Mouse (Mus musculus): ENCODE data around the gene Tob1.

DNA sequence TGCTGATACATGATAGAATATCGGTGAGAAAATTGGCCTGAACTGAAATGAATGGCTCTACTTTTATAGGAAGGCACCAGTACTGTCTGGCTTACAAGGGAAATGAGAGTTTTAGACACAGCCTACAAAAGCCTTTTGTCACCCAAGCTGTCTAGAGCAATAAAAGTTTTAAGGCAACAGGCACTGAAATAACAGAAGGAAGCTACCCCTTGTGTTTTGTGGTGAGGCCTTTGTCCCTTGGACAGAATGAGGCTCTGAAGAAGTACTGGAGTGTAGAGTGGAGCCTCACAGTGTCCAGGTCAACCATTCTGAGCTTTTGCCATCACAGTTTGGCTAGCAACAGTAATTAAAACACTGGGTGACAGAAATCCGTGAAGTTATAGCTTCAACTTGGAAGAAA lies 5.0 kb downstream of the Tob1 start:
- TF ChIP-seq CTCF (IDR thresholded peaks at IDR 0.05; ENCODE audit: borderline replicate concordance, control insufficient read depth, extremely low read depth, insufficient read depth, low read length, poor library complexity) (no peak), POLR2A (IDR thresholded peaks at IDR 0.05; ENCODE audit: control insufficient read depth, extremely low read depth, insufficient read depth, low read length, poor library complexity) (no peak)
